Mouse (Mus musculus): ENCODE data around the gene Hes6. TPM values are rescaled to one million over a fixed set of nuclear protein-coding genes. Genes with fewer than 3 reads are reported as not detected.

The Hes6 gene
- polyA plus RNA-seq, 2 experiments, result 82.8 to 91.0 TPM

DNA sequence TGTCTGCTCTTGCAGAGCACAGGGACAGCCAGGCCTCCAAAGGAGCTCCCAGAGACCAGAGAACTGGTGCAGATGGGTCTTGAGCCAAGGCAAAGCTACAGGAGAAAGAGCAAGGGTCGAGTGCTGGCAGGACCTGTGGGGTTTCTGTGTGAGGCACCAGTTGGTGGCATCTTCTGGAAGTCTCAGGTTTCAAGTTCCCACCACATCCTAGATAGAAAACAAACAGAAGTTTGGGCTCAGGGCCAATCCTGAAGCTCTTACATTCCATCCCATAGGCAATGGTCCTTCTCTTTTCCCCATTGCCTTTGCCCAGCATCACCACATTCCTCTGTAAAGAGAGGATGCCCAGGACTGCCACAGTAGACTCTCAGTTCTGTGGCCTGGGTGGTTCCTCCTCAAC is 8.9 kb downstream of the Hes6 start:
- no peak overlapping the region for H3K27ac ChIP-seq (replicated peaks; ENCODE audit: low read depth, low read length)
- no peak for TF ChIP-seq POLR2A (IDR thresholded peaks at IDR 0.05; ENCODE audit: borderline replicate concordance, extremely low read depth, insufficient read depth, insufficient read length)
- no peak overlapping the region for H3K9ac ChIP-seq (ENCODE audit: low read depth, low read length, severe bottlenecking)
- WGBS, result 0% methylated on average over 1 of the region's 1 CpGs
- no peak overlapping the region for H3K4me3 ChIP-seq (replicated peaks; ENCODE audit: low read length)
- H3K4me1 ChIP-seq (ENCODE audit: control insufficient read depth, insufficient read depth, low read length), result no peaks in the 10 kb centered on the region
- ATAC-seq (ENCODE audit: low FRiP score, low read depth) (no peak), DNase-seq (ENCODE audit: low spot score) (peak; percentile 18)
- no peaks in the 10 kb centered on the region; the same call in 1 of the 2 replicates for H3K27me3 ChIP-seq (ENCODE audit: control insufficient read depth, insufficient read depth, low read length)
- no peak overlapping the region for H3K4me2 ChIP-seq (replicated peaks; ENCODE audit: low read depth, low read length, severe bottlenecking)
- H3K9me3 ChIP-seq (ENCODE audit: control insufficient read depth, low read length), result no peaks in the 10 kb centered on the region
- no peaks in the 10 kb centered on the region for H3K36me3 ChIP-seq (ENCODE audit: control insufficient read depth, insufficient read depth, low read length)

DNA sequence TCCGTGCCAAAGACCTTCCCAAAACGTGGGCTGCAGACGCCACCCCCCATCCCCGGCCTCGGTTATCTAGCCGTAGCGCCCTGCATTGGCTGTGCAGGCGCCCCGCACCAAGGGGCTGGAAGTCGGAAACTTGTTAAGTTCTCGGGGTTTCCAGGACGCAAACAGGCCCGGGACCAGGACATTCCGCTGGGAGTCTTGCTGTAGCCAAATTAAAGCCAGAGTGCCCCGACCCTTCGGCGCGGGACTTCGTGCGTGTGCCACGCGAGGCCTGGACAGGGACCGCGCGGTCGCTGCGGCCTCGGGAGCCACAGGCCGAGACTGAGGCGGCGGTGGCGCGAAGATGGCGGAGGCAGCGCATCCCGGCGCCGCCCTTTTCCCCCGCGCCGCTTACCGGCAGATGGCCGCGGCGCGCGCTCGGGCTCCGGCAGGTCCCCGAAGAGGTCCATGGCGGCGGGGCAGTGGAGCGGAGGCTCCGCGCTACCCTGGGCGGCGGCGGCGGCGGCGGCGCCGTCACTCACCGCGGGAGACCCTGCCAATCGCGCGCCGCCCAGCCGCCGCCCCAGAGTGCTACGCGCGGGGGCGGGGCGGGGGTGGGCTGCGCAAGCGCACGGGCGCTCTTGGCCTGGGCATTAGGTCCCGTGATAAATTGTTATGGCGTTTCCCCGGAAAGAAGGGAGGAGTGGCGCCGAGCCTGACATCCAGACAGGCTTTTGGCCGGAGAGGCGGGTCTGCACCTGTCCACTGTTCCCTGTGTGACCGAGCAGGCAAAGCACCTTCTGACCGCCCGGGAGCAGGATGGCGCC is 15.4 kb downstream of the Hes6 start, which contains the start of gene Ilkap:
TSS of gene Ilkap (minus strand) at position 556 of the 803 bp plus-strand sequence.
- Histone ChIP-seq H3K4me3 (replicated peaks; ENCODE audit: low read length) (peak within 1 kb of the TSS; percentile 97), H3K9me3 (ENCODE audit: control insufficient read depth, low read length) (no peaks in the 10 kb centered on the region), H3K9ac (ENCODE audit: low read depth, low read length, severe bottlenecking) (peak within 1 kb of the TSS; percentile 94), H3K27ac (replicated peaks; ENCODE audit: low read depth, low read length) (peak within 1 kb of the TSS; percentile 83), H3K36me3 (ENCODE audit: control insufficient read depth, insufficient read depth, low read length) (peaks cover 5% of the 10 kb centered on the region), H3K27me3 (ENCODE audit: control insufficient read depth, insufficient read depth, low read length) (no peaks in the 10 kb centered on the region), H3K4me2 (replicated peaks; ENCODE audit: low read depth, low read length, severe bottlenecking) (peak within 1 kb of the TSS; percentile 60), H3K4me1 (ENCODE audit: control insufficient read depth, insufficient read depth, low read length) (peaks cover 13% of the 10 kb centered on the region)
- peak; percentile 96 for ATAC-seq (ENCODE audit: low FRiP score, low read depth)
- 2% methylated on average over 64 of the region's 91 CpGs for WGBS
- 0 out of 2 replicates have a peak, but pooled peaks have one; percentile 36 for TF ChIP-seq POLR2A (IDR thresholded peaks at IDR 0.05; ENCODE audit: borderline replicate concordance, extremely low read depth, insufficient read depth, insufficient read length)
- DNase-seq (ENCODE audit: low spot score), result peak; percentile 87

DNA sequence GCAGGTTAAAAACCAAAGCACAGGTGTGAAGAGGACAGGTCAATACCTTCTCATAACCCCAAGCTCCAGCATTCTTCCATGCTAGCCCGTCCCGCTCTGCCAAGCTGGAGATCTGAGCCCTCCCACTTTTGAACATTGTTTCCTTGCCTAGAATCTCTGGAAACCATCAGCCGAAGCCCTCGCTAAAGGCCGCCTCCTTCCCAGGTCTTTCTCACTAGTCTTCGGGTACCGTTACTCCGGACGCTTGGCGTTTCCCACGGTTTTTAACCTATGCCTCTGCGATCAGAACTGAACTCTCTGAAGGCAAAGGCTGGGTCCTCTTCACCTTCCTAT is 15.9 kb downstream of the Hes6 start:
- H3K4me2 ChIP-seq (replicated peaks; ENCODE audit: low read depth, low read length, severe bottlenecking), result peak overlapping the region; percentile 60
- 0% methylated on average over 12 of the region's 12 CpGs for WGBS
- no peaks in the 10 kb centered on the region for H3K9me3 ChIP-seq (ENCODE audit: control insufficient read depth, low read length)
- H3K36me3 ChIP-seq (ENCODE audit: control insufficient read depth, insufficient read depth, low read length), result peaks cover 11% of the 10 kb centered on the region
- no peaks in the 10 kb centered on the region for H3K27me3 ChIP-seq (ENCODE audit: control insufficient read depth, insufficient read depth, low read length)
- no peak for DNase-seq (ENCODE audit: low spot score)
- H3K4me1 ChIP-seq (ENCODE audit: control insufficient read depth, insufficient read depth, low read length), result peaks cover 13% of the 10 kb centered on the region
- H3K4me3 ChIP-seq (replicated peaks; ENCODE audit: low read length), result peak overlapping the region; percentile 97
- H3K27ac ChIP-seq (replicated peaks; ENCODE audit: low read depth, low read length), result peak overlapping the region; percentile 83
- H3K9ac ChIP-seq (ENCODE audit: low read depth, low read length, severe bottlenecking), result peak overlapping the region; percentile 94
- TF ChIP-seq POLR2A (IDR thresholded peaks at IDR 0.05; ENCODE audit: borderline replicate concordance, extremely low read depth, insufficient read depth, insufficient read length), result no peak
- no peak for ATAC-seq (ENCODE audit: low FRiP score, low read depth)

DNA sequence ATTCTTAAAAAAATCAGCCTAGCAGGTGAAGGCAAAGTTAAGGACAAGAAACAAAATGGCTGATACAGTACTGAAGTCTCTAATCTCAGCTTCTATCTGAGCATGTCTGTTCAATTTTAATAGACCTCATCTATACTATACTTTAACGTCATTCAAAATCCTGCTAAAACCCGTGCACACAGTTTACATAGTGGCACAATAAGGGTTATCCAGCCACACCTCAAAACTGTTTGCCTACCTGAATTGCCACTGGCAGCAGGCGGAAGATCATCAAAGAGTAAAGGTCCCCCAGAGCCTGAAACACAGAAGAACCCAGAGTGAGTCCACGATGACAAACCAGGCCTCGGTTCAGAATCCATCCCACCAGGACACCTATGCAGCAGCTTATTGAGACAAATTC is 23.5 kb downstream of the Hes6 start:
- Histone ChIP-seq H3K4me1 (ENCODE audit: control insufficient read depth, insufficient read depth, low read length) (no peaks in the 10 kb centered on the region), H3K4me2 (replicated peaks; ENCODE audit: low read depth, low read length, severe bottlenecking) (no peak overlapping the region), H3K9me3 (ENCODE audit: control insufficient read depth, low read length) (no peaks in the 10 kb centered on the region), H3K27ac (replicated peaks; ENCODE audit: low read depth, low read length) (no peak overlapping the region), H3K9ac (ENCODE audit: low read depth, low read length, severe bottlenecking) (no peak overlapping the region), H3K36me3 (ENCODE audit: control insufficient read depth, insufficient read depth, low read length) (peaks cover 76% of the 10 kb centered on the region), H3K27me3 (ENCODE audit: control insufficient read depth, insufficient read depth, low read length) (no peaks in the 10 kb centered on the region), H3K4me3 (replicated peaks; ENCODE audit: low read length) (no peak overlapping the region)
- DNase-seq (ENCODE audit: low spot score) (no peak), ATAC-seq (ENCODE audit: low FRiP score, low read depth) (no peak)
- 92% methylated on average over 5 of the region's 5 CpGs for WGBS
- no peak for TF ChIP-seq POLR2A (IDR thresholded peaks at IDR 0.05; ENCODE audit: borderline replicate concordance, extremely low read depth, insufficient read depth, insufficient read length)

DNA sequence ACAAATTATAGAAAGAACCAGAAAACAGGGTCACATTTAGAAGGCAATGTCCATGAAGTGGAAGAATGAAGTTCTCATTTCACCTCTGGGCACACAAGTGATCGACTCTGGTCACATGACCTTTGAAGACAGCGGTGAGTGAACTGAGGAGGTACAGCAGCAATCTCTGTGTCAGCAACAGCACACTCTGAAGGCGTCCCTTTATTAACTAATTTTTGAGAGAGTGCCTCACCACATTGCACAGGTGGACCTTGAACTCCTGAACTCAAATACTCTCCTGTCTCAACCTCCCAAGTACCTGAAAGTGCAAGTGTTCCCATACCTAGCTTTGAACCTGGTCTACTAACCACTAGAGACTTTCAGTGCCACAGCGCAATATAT is 32.8 kb downstream of the Hes6 start:
- DNase-seq (ENCODE audit: low spot score) (no peak), ATAC-seq (ENCODE audit: low FRiP score, low read depth) (no peak)
- no peak overlapping the region for H3K4me3 ChIP-seq (replicated peaks; ENCODE audit: low read length)
- no peak overlapping the region for H3K4me2 ChIP-seq (replicated peaks; ENCODE audit: low read depth, low read length, severe bottlenecking)
- peaks cover 94% of the 10 kb centered on the region for H3K36me3 ChIP-seq (ENCODE audit: control insufficient read depth, insufficient read depth, low read length)
- H3K27ac ChIP-seq (replicated peaks; ENCODE audit: low read depth, low read length), result no peak overlapping the region
- H3K9me3 ChIP-seq (ENCODE audit: control insufficient read depth, low read length), result no peaks in the 10 kb centered on the region
- TF ChIP-seq POLR2A (IDR thresholded peaks at IDR 0.05; ENCODE audit: borderline replicate concordance, extremely low read depth, insufficient read depth, insufficient read length), result no peak
- WGBS, result 93% methylated on average over 4 of the region's 4 CpGs
- no peak overlapping the region for H3K9ac ChIP-seq (ENCODE audit: low read depth, low read length, severe bottlenecking)
- H3K4me1 ChIP-seq (ENCODE audit: control insufficient read depth, insufficient read depth, low read length), result no peaks in the 10 kb centered on the region
- no peaks in the 10 kb centered on the region for H3K27me3 ChIP-seq (ENCODE audit: control insufficient read depth, insufficient read depth, low read length)

Measured in limb, embryonic 14.5 days (tissue).